Mouse (Mus musculus) retina, adult 2 months (tissue): ENCODE data around the gene Rhag.

Experiments used
- DNase-seq: peaks from one replicate; pipeline ENCODE4 v3.0.0-alpha.2; 2012; ENCODE audit warnings: low read depth, low spot score

Rhag gene

DNA sequence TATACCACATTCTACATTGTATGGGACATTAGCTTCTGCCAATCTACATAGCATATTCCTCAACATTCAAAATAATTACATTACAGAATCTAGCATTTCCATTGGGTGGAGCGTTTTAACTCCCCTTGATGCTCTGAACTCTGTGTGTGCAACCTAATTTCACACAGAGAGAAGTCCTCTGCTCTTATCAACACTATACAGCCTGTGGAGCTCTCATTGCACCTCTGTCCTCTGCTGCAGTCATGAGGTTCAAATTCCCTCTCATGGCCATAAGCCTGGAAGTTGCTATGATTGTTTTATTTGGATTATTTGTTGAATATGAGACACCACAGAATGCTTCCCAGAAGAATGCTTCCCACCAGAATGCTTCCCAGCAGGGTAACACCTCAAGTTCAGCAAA, at the start of gene Rhag:
Rhag (plus strand) TSS at position 193 of the 400 bp plus-strand sequence.
- no peak for DNase-seq

- DNase-seq, result no peak
These were observed 47.3 kb upstream of the Rhag start for GRCm38 (mm10) chr17:40763662-40764061.

- DNase-seq, result no peak
These were observed 43.8 kb upstream of the Rhag start for GRCm38 (mm10) chr17:40767120-40767519.

DNA sequence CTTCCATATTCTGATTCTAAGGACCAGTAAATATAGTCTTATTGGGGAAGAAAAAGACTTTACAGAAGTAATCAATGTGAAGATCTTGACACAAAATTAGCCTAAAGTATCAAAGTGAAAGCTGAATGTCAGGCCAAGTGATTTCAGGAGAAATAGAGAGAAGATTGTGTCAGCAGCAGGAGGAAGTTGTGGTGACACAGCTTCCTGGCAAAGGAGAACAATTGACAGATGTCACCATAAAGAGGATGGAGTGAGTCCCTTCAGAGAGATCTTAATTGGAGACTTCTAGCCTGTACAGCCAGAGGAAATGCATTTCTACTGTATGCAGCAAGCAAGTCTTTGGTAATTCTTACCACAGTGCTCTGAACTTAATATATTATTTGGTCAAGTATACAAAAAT, 21.0 kb upstream of the Rhag start:
- DNase-seq, result no peak

- DNase-seq, result no peak
These were observed 16.7 kb upstream of the Rhag start for GRCm38 (mm10) chr17:40793921-40794854.

DNA sequence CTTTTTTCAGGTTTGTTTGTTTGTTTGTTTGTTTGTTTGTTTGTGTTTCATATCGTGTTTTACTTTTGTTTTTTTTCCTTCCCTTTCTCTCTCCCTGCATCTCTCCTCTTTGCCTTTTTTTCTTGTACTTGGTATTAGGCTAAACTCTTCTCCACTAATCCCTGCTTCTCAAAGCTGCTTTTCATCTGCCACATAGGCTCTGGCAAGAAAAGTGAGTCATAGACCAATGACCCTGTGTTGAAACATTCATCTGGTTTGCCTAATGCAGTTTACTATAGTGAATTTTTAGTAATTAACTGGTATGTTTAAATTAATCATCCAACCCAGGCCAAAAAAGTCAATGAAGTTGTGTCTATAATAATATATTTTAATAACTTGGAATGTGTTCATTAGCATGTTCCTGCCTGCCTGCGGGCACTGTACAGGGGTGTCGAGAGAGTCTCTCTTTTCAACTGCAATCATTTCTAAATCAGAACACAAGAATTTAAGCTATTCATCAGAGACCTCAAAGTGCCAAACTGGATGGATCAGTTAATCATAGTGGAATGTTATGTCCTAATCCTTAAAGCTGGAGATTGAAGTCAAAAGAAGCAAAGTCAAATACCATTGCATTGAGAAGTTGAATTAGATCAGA, 8.1 kb upstream of the Rhag start:
- no peak for DNase-seq

- no peak for DNase-seq
These were observed 4.4 kb upstream of the Rhag start for GRCm38 (mm10) chr17:40806550-40806949.

- DNase-seq, result no peak
These were observed 3.9 kb upstream of the Rhag start, which contains the start of gene Crisp2 for GRCm38 (mm10) chr17:40806953-40807572. Crisp2 (minus strand) TSS chr17:40807003.

- DNase-seq, result no peak
These were observed 2.9 kb upstream of the Rhag start for GRCm38 (mm10) chr17:40808071-40808470.

GRCm38 (mm10) chr17:40811560-40811959, 634 bp downstream of the Rhag start:
- DNase-seq, result no peak

- no peak for DNase-seq
These were observed 1.3 kb downstream of the Rhag start for GRCm38 (mm10) chr17:40812259-40812658.

GRCm38 (mm10) chr17:40817340-40817943, 6.5 kb downstream of the Rhag start:
- no peak for DNase-seq

DNA sequence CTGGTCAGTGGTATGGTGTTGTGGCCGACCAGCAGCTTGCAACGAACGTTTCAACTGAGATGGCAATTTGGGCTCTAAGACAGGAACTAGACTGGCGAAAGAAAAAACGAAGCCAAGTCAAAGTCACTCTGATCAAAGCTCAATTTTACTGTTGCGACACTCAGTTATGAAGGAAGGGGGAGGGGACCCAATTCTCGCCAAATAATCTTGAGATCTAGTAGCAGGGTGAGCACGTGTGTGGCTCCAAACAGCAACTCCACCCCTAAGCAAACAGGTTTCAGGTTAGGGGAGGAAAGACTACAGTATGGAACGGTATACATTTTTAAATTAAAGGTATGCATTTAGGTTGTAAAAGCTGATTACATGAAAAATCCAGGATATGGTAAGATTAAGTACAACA, 10.6 kb downstream of the Rhag start:
- no peak for DNase-seq

DNA sequence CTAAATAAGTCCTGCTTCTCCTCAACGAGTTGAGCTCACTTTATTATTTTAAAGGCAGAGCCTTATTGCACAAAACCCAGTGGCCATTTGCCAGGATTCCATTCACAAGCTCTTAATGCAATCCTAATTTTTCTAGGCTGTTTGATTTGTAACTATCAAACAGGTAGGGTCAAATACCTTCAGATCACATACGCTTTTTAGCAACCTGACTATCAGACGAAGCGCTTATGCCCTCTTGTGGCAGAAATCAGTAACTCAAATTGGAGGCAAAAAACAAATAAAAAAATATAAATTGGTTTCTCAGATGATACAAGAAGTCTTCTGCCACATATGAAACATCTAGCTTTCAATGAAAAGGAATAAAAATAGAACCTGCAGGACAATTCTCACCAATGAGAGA, 12.9 kb downstream of the Rhag start:
- DNase-seq, result no peak

- DNase-seq, result no peak
These were observed 13.6 kb downstream of the Rhag start for GRCm38 (mm10) chr17:40824549-40824948.

GRCm38 (mm10) chr17:40831870-40832269, 20.9 kb downstream of the Rhag start:
- DNase-seq, result no peak

DNA sequence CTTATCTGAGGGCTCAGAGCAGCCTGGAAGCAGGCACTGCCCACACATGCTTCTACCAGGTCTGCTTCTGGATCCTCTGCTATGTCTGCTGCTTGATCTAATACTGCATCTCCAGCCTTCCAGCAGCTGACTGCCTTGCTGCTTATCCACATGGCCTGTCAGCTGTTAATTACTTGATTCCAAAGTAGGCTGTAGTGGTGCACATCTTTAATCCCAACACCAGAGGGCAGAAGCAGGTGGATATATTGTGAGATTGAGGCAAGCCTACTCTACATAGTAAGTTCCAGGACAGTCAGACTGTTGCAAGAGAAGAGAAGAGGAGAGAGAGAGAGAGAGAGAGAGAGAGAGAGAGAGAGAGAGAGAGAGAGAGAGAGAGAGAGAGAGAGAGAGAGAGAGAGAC, 26.4 kb downstream of the Rhag start:
- no peak for DNase-seq

DNA sequence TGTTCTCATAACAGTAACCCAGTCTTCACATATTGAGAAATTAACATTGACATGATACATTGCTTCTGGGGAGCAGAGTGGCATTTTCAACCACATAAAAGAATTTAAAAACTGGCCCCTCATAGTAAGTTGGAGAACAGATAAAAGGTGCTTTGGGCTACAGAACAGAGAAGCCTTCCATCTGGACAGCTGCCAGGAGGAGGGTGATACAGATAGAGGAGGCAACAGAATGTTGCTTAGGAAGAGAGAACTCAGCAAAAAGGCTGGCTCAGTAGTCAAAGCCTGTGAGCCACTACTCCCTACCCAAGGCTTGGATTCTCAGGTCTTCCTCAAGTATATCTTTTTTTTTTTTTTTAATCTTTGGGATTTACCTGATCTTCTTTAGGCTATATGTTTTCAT, 44.1 kb downstream of the Rhag start:
- no peak for DNase-seq

DNA sequence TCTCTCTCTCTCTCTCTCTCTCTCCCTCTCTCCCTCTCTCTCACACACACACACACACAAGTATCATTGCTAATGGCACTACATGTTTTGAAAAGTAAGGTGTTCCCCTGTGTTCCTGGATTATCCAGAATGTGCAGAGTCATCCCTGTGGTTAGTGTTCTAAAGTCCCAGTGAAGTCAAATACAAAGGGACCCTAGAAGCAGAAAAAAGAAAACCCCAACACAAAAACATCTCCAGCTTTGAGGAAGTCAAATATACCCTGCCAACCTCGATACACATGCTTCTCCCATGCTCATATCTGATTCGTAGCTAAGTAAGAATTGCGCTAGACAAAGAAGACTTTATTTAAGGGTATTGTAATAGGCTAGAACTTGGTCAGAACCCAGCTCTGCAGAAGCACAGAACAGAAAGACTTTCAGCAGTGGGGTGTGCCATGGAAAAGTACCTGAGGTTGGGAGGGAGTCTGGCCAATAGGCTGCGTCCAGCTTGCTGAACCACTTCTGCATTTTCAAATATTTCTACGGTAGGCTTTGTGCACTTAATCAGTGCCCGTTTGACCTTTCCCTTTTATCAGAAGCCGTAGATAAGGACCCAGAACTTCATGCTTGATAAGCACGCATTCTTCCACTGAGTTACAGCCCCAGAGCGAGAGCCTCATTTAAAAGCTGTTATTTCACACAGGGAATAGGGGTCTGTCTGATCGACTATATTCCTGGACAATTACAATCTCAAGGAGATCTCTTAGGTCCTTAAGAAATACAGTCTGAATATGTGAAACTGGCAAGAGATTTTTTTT, 58.2 kb downstream of the Rhag start:
- no peak for DNase-seq

DNA sequence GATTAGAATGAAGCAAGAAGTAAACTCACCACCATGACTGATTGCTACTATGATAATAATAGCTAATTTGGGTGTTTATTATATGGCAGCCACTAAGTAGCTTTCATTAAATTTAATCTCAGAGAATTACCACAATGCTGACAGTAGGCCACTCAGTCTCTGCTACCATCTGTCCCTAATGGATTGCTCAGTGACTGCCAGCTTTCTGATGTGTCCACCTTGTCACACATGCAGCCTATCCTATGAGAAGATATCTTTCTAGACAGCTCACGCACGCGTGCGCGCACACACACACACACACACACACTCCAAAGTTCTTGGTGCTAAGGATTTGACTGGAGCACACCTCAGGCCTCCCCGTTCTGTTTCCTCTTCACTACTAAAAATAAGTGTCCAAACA, 61.7 kb downstream of the Rhag start:
- DNase-seq, result no peak

DNA sequence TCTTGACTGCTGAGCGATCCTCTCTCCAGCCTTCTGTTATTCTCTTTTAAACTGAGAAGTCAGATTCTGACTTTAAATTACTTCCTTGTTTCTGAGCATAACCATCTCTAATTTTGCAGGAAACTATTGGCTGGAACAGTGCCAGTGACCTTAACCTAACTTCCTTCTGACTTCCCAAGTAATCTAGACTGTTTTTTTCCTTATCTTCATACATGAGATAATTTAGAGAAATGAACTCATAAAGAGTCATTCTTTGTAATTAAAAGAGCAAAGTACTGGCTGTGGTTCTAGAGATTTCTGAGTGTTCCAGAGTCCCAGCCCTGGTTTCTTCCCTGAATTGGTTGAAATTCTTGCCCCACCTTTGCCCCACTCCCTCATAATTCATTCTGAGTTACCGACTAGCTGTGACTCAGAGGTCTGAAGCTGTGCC, 62.7 kb downstream of the Rhag start:
- DNase-seq, result no peak
